Mouse (Mus musculus) cerebellum, adult 18-20 months (tissue): ENCODE measurements around the gene Ren1.

ENCODE experiments used
- DNase-seq, 2 experiments: peaks; one replicate each; pipeline ENCODE4 v3.0.0; 2021

Gene Ren1

DNA sequence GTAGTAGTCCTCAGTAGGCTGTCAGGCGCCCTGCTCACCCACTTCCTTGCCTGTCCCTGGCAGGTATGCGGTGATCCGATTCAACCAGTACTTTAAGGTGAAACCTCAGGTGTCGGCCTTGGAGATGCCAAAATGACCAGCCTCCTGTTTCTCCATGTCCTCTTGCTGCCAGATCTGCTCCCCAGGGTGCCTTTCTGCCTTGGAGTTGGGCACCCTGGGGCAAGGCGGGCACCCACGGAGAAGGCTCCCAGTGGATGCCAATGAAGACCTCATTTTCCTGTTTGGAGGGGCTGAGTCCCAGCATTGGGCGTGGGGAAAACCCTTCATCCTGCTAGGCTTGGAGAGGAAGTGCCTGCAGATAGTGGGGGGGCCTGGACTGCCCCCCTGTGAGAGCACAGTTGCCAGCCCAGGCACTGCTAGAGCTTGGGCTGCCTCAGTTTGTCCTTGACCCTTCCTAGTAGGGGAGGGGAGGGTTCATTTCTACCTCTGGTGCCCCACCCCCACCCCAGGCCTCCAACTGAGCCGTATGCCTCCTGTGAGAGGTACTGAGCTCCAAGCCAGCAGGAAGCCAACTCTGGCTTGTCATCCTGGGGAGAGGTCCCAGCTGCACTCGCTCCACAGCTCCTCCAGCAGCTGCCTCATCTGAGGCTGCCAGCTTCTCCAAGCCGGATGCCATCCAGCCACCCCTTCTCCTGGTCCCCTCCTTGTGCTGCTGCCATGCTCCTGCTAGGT lies 29.1 kb downstream of the Ren1 start:
- no peak for DNase-seq

GRCm38 (mm10) chr1:133379986-133380320 lies 29.6 kb downstream of the Ren1 start:
- DNase-seq = no peak

- peak in 1 of 2 experiments; percentile 20 for DNase-seq
Measured at GRCm38 (mm10) chr1:133380347-133381065, 30.2 kb downstream of the Ren1 start.

DNA sequence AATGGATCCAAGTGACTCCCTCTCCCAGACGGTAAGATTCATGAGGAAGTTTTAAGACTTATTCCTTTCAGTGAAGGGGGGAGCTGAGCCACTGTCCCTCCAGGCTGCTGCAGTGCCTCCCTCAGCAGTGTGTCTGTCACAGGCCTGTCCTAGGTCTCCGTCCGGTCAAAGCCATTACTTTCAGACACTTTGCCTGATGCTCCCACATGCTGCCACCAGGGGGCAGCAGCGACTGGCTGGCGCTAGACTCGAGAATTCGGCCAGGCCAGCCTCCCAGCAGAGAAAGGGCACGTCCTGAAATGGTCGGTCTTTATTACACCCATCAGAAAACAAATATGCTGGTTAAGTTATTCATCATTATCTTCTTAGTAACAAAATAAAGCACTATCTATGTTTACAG lies 31.7 kb downstream of the Ren1 start:
- peak in 1 of 2 experiments; percentile 14 for DNase-seq

DNA sequence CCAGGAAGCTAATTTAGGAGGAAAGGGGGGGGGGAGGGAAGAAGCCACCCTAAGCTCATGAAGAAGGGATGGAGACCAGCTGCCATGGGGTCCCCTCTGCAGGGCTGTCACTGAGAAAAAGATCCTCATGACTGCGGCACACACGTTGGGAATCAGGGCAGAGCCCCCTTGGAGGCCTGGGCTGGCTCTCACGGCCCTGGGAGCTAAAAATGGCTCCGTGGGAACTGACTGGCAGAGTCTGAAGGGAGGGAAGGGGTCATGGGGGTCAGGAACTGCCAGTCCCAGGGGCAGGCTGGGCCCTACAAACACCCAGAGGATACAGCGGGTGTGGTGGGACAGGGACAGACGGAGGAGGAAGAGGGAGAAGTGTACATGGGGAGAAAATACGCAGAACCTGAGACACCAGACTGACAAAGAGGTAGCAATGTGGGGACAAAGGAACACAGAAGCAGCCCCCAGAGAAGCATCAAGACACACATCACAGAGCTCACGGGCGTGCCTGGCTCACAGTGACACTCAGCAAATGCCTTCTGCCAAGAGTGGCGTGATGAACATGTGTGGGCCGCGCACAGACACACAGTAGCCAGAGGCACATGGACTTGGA lies 32.3 kb downstream of the Ren1 start:
- no peak for DNase-seq

GRCm38 (mm10) chr1:133383157-133383783 lies 33.0 kb downstream of the Ren1 start:
- DNase-seq = no peak

- peak; percentile 28 to 38 for DNase-seq
Measured at GRCm38 (mm10) chr1:133385506-133385905, 35.2 kb downstream of the Ren1 start.

DNA sequence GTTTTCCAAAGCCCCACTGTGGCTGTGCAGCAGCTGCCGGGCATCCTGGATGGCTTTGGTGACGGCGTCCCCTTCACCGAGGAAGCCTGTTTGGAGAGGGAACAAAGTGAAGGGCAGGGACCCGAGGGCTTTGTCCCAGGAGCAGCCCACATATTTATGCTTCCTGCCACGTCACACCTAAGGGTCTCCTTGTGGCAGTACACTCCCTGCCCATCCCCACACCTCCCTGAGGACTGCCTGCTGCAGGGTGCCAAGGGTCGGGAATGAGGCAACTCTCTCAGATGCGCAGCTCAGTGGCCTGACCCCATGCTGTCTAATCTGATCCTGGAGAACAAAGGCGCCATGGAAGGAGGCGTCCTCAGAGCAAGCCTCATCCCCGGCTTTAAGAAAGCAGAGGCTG lies 35.9 kb downstream of the Ren1 start:
- no peak for DNase-seq

DNA sequence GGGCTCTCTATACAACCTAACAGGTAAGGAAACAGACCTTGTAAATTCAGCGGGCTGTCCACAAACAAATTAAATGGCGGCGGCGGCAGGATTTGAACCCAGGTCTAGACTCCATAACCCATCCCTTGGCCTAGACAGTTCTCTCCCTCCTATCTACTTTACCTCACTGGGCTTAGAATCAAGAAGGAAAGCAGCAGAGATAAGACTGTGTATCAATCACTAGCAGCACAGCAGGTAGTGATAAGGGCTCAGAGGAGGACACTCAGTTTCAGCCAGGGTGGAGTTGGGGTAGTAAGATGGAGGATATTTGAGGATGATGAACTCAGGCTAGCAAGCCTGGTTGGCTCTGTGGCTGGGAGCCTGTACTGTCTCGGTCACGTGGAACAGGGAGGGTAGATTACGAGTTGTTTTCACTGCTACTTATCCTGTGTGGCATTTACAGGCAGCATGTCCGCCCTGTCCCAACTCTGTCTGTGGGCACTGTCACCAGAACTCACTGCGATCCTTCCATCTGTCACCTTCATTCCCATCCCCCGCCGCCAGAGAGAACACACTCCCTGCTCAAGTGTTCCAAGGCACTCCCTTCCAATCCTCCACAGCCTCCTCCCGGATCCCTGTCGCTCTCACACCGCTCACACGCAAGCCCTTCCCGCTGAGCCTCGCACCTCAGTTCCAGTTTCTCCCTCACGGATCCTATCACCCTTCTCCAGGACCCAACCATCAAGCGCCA lies 37.4 kb downstream of the Ren1 start:
- DNase-seq = no peak

GRCm38 (mm10) chr1:133394702-133395101 lies 44.4 kb downstream of the Ren1 start:
- DNase-seq = no peak

GRCm38 (mm10) chr1:133396693-133397092 lies 46.4 kb downstream of the Ren1 start:
- DNase-seq = no peak

DNA sequence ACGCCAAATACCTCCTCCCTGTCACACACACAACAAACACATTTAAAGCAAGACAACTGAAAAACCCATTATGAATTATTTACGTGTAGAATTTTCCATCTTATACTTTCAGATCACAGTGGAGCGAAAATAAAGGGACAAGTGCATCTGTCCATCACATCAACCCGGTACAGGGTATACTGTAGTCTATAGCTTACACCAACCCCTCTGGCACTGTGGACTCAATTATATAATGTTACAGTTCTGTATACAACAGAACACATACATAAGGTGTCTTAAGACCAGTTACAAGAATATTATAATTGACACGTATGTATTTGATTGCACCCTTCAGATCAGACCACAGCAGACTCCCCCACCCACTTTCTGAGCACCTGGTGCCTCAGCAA lies 46.8 kb downstream of the Ren1 start:
- DNase-seq = no peak

GRCm38 (mm10) chr1:133397483-133398237 lies 47.4 kb downstream of the Ren1 start:
- no peak for DNase-seq

- DNase-seq = no peak
Measured at GRCm38 (mm10) chr1:133400014-133400725, 49.9 kb downstream of the Ren1 start.

- no peak for DNase-seq
Measured at GRCm38 (mm10) chr1:133404005-133404404, 53.7 kb downstream of the Ren1 start.

GRCm38 (mm10) chr1:133406614-133407013 lies 56.3 kb downstream of the Ren1 start:
- no peak for DNase-seq

GRCm38 (mm10) chr1:133407436-133407835 lies 57.1 kb downstream of the Ren1 start:
- DNase-seq = no peak

GRCm38 (mm10) chr1:133408321-133408720 lies 58.0 kb downstream of the Ren1 start:
- no peak for DNase-seq

GRCm38 (mm10) chr1:133408880-133409516 lies 58.7 kb downstream of the Ren1 start:
- no peak for DNase-seq

- DNase-seq = no peak
Measured at GRCm38 (mm10) chr1:133409786-133410185, 59.5 kb downstream of the Ren1 start.
